Mouse (Mus musculus): ENCODE data around the gene Tmem186.

Gene Tmem186

GRCm38 (mm10) chr16:8667261-8667660 is 29.7 kb upstream of the Tmem186 start:
- DNase-seq (ENCODE audit: extremely low read depth, low read depth): no peak

- DNase-seq (ENCODE audit: extremely low read depth, low read depth): peak; percentile 52
These were observed 28.9 kb upstream of the Tmem186 start for GRCm38 (mm10) chr16:8666452-8666851.

- DNase-seq (ENCODE audit: extremely low read depth, low read depth): no peak
These were observed 27.9 kb upstream of the Tmem186 start for GRCm38 (mm10) chr16:8665367-8665766.

- DNase-seq (ENCODE audit: extremely low read depth, low read depth): no peak
These were observed 26.4 kb upstream of the Tmem186 start for GRCm38 (mm10) chr16:8663606-8664539.

- no peak for DNase-seq (ENCODE audit: extremely low read depth, low read depth)
These were observed 25.5 kb upstream of the Tmem186 start for GRCm38 (mm10) chr16:8663022-8663421.

GRCm38 (mm10) chr16:8658764-8659163 is 21.3 kb upstream of the Tmem186 start:
- DNase-seq (ENCODE audit: extremely low read depth, low read depth): no peak

GRCm38 (mm10) chr16:8658349-8658748 is 20.8 kb upstream of the Tmem186 start:
- DNase-seq (ENCODE audit: extremely low read depth, low read depth): no peak

GRCm38 (mm10) chr16:8656256-8656655 is 18.7 kb upstream of the Tmem186 start:
- no peak for DNase-seq (ENCODE audit: extremely low read depth, low read depth)

- DNase-seq (ENCODE audit: extremely low read depth, low read depth): no peak
These were observed 18.1 kb upstream of the Tmem186 start for GRCm38 (mm10) chr16:8655599-8655998.

- no peak for DNase-seq (ENCODE audit: extremely low read depth, low read depth)
These were observed 17.6 kb upstream of the Tmem186 start for GRCm38 (mm10) chr16:8655108-8655507.

- DNase-seq (ENCODE audit: extremely low read depth, low read depth): no peak
These were observed 12.5 kb upstream of the Tmem186 start for GRCm38 (mm10) chr16:8650007-8650406.

GRCm38 (mm10) chr16:8645546-8645945 is 8.0 kb upstream of the Tmem186 start:
- no peak for DNase-seq (ENCODE audit: extremely low read depth, low read depth)

GRCm38 (mm10) chr16:8643855-8644254 is 6.3 kb upstream of the Tmem186 start:
- peak; percentile 29 for DNase-seq (ENCODE audit: extremely low read depth, low read depth)

GRCm38 (mm10) chr16:8639466-8640191 is 2.1 kb upstream of the Tmem186 start:
- no peak for DNase-seq (ENCODE audit: extremely low read depth, low read depth)

- DNase-seq (ENCODE audit: extremely low read depth, low read depth): no peak
These were observed 619 bp upstream of the Tmem186 start for GRCm38 (mm10) chr16:8638131-8638530.

- peak; percentile 41 for DNase-seq (ENCODE audit: extremely low read depth, low read depth)
These were observed 670 bp downstream of the Tmem186 start for GRCm38 (mm10) chr16:8636867-8637216.

- no peak for DNase-seq (ENCODE audit: extremely low read depth, low read depth)
These were observed 6.1 kb downstream of the Tmem186 start for GRCm38 (mm10) chr16:8631428-8631827.

GRCm38 (mm10) chr16:8630419-8630818 is 7.1 kb downstream of the Tmem186 start:
- no peak for DNase-seq (ENCODE audit: extremely low read depth, low read depth)

GRCm38 (mm10) chr16:8620315-8621115 is 17.0 kb downstream of the Tmem186 start:
- no peak for DNase-seq (ENCODE audit: extremely low read depth, low read depth)

GRCm38 (mm10) chr16:8619659-8620314 is 17.7 kb downstream of the Tmem186 start:
- DNase-seq (ENCODE audit: extremely low read depth, low read depth): no peak

- no peak for DNase-seq (ENCODE audit: extremely low read depth, low read depth)
These were observed 24.1 kb downstream of the Tmem186 start for GRCm38 (mm10) chr16:8613447-8613846.

All from MEL-GATA-1-ER (cell line).